Mouse (Mus musculus) R1 (cell line): ENCODE measurements around the gene Timp2.
"Not testable (repeated sequence)": the region's sequence is repeated elsewhere in the genome, so short reads cannot be mapped to it uniquely, and the experiment has no call there.

Experiments
- DNase-seq: peaks from one replicate; pipeline ENCODE4 v3.0.0-alpha.2; 2018; ENCODE audit warnings: low read depth, low spot score

Gene Timp2

GRCm38 (mm10) chr11:118355640-118356039 is at the start of gene Timp2:
TSS of gene Timp2 (minus strand) at chr11:118355740.
- DNase-seq: no peak

DNA sequence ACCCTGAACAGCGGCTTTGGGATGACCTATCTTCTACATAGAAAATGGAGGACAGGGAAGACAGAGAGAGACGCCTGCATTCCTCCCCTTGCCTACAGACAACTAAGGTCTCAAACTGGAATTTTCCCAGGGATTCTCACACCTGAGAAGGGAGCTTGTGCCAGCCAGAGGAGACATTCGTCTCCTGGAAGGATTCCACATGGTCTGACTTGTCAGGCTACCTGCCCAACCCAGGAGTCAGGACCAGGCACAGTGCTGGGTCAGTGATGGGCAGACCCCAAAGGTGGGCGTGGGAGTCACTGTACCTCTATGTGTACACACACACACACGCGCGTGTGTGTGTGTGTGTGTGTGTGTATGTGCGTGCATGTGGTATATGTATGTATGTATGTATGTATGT is 49.8 kb upstream of the Timp2 start:
- no peak for DNase-seq

DNA sequence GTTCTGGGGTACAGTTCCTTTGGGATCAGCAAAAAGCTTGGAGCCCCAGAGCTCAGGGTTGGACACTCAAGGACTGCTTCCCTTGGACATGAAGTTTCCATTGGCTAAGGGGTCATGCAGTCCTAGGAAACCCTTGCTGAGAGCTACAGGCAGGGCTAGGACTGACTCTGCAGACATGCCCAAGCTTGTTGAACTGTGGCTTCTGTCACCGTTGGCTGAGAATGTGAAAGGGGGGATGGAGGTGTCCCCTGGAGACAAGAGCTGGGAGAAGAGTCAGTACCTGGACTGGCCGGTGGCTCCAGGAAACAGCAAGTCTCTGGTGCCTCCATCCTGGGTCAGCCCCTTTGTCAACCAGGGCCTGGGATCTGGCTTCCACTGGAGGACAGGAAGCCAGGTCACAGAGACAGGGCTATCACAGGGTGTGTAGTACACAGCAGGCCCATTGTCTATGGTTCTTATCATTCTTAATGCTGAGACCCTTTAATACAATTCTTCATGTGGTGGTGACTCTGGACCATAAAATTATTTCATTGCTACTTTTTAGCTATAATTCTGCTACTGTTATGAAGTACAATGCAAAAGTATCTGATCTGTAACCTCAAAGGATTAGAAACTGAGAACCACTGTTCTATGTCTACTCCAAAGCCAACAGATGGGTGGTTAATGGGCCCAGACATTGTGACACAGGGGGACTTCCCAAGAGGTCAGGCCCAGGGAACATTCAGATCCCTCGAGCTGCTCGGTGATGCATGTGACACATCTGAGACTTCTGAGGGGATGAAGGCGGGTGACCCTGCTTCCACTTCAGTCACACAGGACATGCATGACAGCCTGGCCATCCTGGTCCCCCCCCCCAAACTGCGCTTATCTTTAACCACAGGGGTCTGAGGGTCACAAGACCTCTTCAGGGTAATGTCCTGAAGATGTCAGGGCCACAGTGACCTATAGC is 48.7 kb upstream of the Timp2 start:
- no peak for DNase-seq

- no peak for DNase-seq
Observed at GRCm38 (mm10) chr11:118403183-118403582, 47.6 kb upstream of the Timp2 start.

GRCm38 (mm10) chr11:118401760-118402280 is 46.3 kb upstream of the Timp2 start, which contains the start of gene Lgals3bp:
TSS of gene Lgals3bp (minus strand) at chr11:118402092.
- no peak for DNase-seq

DNA sequence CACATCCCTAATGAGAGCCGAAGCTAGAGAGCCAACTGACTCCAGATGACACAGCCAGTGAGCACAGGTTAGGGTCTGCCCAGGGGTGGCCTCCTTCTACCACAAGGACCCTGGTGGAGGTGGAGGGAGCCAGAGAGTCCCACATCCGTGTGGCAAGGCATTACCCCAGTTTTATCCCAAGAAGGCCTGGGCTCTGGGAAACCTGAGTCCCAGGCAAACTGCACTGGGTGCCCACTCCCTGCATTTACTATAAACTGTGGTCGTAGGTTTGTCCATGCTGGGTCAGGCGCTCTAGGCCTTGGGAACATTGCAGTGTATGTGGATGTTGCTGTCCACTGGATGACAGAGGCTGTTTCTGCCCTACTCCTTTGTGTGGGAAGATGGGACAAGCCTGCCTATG is 45.7 kb upstream of the Timp2 start:
- no peak for DNase-seq

DNA sequence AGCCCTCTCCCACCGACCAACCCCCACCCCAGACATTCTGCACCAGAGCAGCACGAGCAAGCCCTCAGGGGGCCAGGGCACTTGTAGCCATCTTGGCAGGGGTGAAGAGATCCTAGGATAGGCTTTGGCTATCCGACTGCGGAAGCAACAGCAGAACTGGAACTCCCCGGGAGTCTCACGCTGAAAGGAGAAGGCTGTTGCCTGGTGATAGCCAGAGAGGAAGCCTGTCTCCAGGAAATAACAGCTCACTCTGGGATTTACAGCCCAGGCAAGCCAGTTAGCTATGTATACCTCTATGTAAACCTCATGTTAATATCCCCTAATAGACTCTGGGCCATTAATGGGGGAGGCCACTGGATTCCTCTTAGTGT is 45.0 kb upstream of the Timp2 start:
- DNase-seq: no peak

DNA sequence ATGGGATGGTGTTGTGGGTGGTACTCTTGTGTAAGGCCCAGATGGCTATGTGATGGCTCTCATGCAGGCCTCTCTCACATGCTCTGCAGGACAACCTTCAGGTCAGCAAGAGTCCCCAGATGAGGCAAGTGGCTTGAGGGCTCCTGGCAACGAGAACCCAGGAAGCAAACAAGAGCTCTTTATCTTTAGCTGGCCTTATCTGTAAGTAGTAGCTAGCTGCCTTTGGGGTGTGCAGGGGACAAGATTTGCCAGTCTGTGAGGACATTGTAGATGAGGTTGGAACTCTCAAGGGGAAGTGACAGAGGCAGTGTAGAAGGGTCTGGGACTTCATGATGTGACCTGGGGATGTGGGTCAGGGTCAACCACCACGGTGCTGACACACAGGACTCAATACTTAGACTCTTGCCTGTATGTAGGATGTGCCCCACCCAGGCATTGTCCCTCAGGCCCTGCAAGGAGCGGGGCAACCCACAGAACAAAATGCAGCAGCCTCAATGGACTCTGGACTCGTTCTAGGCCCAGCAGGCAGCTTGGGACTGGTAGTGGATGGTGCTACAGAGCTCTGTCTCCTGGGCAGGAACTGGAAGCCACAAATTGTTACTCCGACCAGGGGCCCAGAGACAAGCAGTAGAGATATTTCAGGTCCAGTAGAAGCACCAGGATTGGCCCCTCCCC is 44.5 kb upstream of the Timp2 start:
- DNase-seq: no peak

DNA sequence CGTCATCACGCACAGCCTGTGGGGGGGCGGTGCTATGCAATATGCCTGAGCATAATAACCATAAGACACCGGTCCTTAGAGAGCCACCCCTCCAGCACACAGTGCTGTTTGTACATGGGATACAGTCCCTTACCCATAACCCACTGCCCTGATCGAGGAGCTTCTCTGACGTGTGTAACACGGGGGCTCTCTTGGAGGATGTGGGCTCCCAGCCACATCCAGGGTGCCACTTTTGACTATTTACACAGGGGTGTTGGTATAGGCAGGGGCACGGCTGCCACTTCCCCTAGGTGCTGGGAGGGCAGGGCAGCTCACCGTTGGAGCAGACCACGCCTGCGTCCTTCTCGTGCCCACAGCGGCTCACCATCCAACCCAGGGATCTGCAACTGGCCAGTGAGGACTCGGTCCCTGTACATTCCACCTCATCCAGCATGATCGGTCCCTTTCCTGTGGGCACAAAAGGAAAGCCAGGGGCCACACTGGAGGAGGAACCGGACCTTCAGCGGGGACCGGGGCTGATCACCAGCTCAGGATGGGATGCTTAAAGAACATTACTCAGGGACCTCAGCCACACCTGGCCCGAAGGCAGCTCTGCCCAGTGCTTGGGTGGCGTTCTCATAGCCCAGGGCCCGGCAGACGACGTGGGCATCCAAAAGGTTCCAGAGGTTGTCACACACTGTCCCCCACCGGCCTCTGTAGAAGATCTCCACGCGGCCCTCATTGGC is 42.4 kb upstream of the Timp2 start:
- no peak for DNase-seq

- DNase-seq: no peak
Observed at GRCm38 (mm10) chr11:118394538-118394937, 39.0 kb upstream of the Timp2 start.

- DNase-seq: no peak
Observed at GRCm38 (mm10) chr11:118393991-118394390, 38.5 kb upstream of the Timp2 start.

DNA sequence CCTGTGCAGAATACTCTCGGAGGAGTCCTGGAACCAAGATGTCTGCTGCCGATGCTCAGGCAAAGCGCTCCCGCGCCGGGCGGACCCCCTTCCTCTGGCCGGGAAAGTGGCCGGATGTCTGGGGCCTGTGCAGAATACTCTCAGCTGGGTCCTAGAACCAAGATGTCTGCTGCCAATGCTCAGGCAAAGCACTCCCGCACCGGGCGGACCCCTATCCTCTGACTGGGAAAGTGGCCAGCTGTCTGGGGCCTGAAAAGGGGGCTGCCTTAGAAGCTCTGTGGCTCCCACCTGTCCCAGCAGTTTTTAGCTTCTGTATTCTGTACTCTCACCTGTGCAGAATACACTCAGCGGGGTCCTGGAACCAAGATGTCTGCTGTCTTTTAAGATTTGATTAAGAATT is 32.3 kb upstream of the Timp2 start:
- not testable (repeated sequence) for DNase-seq

- DNase-seq: peak; percentile 79
Observed at GRCm38 (mm10) chr11:118379251-118380009, 23.9 kb upstream of the Timp2 start.

GRCm38 (mm10) chr11:118378656-118379055 is 23.1 kb upstream of the Timp2 start:
- DNase-seq: no peak

DNA sequence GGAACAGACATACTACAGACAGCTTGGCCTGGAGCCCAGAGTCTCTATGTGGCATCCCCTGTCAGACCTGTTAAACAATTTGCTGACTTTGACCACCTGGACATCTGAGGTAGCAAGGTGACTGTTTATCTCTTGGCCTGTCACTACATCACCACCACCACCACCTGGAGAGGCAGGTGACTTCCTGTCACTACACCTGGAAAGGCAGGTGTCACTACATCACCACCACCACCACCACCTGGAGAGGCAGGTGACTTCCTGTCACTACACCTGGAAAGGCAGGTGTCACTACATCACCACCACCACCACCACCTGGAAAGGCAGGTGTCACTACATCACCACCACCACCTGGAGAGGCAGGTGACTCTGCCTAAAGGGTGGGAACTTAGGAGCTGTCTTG is 20.8 kb upstream of the Timp2 start:
- DNase-seq: not testable (repeated sequence)

- no peak for DNase-seq
Observed at GRCm38 (mm10) chr11:118375881-118376280, 20.3 kb upstream of the Timp2 start.

GRCm38 (mm10) chr11:118375461-118375860 is 19.9 kb upstream of the Timp2 start:
- DNase-seq: no peak

- DNase-seq: peak; percentile 67
Observed at GRCm38 (mm10) chr11:118375006-118375405, 19.5 kb upstream of the Timp2 start.

DNA sequence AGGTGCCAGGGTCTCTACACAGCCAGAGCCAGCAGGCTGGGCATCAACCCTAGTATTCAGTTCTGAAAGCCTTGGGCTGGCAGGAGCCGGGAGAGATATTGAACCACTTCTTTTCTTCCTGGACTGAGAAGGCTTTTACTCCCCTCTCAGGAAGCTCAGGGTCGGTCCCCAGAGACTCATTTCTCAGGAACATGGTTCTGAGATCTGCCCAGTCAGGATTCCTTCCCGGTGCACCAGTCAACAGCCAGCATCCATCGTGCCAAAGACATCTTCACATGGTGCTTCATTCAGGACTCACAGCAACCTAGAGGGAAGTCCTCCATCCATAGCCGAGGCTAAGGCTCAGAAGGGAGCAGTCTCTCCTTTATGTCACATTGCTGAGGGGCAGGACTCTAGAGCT is 19.0 kb upstream of the Timp2 start:
- DNase-seq: no peak

GRCm38 (mm10) chr11:118372641-118373040 is 17.1 kb upstream of the Timp2 start:
- peak; percentile 27 for DNase-seq

DNA sequence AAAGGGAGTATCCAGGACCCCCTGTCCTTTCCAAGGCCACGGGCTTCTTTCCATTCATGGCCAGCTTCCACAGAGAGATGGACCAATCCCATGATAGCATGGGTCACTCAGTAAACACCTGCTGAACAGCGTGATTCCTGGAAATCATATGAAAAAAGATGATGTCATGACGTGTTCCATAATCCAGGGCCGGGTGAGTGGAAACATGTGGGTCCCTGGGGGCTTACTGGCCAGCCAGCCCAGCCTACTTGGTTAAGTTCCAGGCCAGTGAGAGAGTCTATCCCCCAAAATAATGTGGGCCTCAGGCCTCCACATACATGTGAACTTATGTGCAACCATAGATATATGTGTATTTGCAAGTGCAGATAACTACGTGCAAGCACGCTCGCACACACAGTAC is 16.3 kb upstream of the Timp2 start:
- no peak for DNase-seq
